Mouse (Mus musculus) embryo, embryonic 9.5 days (tissue): ENCODE data around the gene Slc27a2.
"Not testable (repeated sequence)": the region's sequence is repeated elsewhere in the genome, so short reads cannot be mapped to it uniquely, and the experiment has no call there.

Experiments used
- DNase-seq: peaks from one replicate; pipeline ENCODE4 v3.0.0-alpha.2; 2017; ENCODE audit errors: extremely low spot score

Slc27a2 gene

DNA sequence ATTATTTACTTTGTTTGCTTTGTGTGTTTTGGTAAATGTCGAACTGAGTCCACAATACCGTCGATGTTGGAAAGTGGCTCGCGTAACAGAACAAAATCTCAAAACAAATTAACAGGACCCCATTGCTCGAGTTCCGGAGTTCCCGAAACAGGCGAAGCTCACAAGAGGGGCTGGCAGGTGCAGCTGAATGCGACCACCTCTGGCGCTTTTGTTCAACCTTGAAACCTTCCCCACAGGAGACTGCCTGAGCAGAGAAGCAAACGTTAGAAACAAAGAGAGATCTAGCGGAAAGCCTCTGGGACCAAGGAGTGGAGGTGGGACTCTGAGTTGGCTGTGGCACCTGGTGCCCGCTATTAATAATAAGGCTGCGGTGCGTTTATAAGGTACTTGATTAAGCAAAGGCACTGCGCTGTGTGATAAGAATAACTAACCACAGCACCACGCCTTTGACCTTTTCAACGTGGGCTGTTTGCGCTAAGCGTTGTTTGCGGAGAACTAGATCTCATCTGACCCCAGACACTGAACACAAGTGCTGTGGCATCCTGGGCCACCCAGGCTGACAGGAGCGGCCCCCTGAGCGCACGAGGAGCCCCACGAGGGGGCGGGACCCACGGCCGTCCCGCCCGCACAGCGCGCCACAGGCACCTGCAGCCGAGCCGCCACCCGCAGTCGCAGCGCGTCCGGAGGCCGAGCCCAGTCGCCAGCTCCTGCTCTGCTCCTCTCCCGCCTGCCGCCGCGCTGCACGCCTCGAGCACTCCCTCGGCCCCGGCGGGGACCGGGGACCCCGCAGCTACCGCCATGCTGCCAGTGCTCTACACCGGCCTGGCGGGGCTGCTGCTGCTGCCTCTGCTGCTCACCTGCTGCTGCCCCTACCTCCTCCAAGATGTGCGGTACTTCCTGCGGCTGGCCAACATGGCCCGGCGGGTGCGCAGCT is at the start of gene Slc27a2:
Gene Slc27a2 (plus strand): TSS at position 51 of the 934 bp plus-strand sequence.
- DNase-seq = peak; percentile 66

DNA sequence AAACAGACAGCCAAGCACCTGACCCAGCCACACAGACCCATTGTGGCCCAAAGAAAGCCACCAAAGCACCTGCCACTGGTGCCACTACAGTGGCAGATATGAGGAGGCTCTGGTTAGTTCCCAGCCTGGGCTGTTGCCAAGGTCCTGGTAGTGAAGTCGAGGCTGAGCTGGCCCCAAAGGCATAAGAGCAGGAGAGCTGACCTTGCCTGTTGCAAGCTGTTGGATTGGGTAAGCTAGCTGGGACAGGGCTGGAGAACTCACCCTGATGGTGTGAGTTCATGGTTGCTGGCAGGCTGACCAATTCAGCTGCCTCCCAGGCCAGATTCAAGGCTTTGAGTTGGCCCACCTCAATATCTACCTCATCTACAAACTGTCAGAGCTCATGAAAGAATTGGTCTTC is 47.1 kb upstream of the Slc27a2 start:
- no peak for DNase-seq

DNA sequence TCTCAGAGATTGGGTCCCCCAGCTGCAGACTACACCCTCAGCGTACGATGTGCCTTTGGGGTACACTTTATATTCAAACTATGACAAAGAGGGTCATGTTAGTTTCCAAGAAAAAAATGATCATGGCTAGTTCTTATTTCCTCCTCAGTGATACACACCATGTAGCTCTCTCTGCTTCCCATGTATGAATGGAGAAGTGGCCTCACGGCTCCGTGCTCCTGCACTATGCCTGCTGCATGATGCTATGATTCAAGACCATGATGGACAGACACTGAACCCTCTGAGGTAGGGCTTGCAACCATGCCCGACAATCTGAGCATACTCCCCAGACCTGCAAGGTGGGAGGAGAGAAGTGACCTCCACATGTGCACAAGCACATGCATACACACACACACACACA is 44.7 kb upstream of the Slc27a2 start:
- no peak for DNase-seq

DNA sequence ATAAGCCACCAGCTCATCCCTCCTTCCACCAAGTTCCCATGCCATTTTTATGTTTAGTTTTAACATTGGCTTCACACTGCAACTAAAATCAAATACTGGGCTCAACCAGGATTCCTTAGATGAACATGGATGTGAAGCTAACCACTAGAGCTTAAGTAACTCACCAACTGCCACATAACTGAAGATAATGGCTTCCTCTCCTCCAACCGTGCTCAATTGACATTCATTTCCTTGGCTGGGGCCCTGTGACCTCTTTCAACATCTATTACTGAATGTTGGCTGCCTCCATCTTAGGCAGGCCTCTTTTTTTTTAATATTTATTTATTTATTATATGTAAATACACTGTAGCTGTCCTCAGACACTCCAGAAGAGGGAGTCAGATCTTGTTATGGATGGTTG is 44.0 kb upstream of the Slc27a2 start:
- no peak for DNase-seq

DNA sequence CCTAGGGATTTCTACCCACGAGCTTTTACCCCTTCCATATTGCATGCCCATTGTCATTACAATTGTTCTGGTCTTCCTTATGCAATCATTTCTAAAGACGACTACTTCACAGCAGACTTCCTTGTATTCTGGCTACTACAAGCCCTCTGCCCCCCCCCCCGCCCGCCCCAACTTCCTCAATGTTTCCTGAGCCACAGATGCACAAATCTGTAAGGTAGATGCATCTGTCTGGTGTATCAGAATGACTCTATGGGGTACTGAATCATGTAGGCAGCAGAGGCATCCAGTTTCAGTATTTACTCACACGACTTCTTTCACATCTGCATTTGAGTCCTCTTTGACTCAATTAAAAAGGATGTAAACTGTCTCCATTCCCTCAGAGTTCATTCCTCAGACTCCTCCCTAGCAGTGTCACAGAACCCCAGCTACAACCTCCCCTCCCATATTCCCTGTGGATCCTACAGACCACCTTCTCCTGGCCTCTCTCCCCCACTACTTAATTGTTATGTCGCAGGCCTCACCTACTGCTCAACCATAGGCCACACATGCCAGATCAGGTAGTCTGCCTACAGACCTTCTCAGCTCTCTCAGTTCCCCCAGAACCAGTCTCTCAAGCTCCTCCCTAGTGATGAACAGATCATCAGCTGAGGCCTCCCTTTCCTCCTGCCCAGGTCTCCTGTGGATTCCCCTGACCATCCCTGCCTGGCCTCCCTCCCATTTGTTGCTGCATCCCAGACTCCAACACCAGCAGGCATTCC is 37.0 kb upstream of the Slc27a2 start:
- no peak for DNase-seq

GRCm38 (mm10) chr2:126519872-126520581 is 32.2 kb upstream of the Slc27a2 start:
- no peak for DNase-seq

DNA sequence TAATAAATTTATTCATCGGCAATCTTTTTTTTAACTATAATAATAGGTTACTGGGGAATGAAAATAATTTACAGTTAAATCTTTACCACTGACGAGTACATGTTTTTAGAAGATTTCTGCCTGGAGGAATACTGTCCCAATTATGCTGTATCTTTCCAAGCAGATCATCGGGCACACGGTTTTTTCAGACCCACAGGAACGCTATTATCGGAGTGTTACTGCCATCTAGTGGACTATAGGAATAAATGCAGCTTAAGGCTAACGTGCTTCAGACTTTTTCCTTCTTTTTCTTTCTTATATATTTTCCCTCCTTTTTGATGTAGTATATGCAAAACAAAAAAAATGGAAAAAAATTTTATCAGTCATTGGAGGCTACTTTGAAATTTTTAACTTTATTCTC is 31.4 kb upstream of the Slc27a2 start:
- DNase-seq = peak; percentile 35

DNA sequence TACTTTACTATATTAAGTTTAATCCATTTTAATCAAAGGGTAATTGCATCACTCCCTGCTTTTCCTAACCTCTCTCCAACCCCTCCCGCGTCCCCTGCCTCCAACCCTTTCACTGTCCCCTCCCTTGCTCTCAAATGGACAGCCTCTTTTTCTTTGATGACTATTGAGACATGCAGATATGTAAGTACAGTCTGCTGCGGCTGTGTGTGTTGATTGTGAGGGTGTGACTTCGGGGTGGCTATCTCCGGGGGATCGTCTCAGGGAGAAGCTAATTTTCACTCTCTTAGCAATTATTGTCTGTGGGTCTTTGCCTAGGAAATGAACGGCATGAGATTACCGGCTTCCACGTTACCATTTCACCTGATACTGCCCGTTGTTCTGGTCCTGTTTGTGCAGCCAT is 30.7 kb upstream of the Slc27a2 start:
- DNase-seq = no peak

- no peak for DNase-seq
Measured at GRCm38 (mm10) chr2:126522056-126522455, 30.2 kb upstream of the Slc27a2 start.

DNA sequence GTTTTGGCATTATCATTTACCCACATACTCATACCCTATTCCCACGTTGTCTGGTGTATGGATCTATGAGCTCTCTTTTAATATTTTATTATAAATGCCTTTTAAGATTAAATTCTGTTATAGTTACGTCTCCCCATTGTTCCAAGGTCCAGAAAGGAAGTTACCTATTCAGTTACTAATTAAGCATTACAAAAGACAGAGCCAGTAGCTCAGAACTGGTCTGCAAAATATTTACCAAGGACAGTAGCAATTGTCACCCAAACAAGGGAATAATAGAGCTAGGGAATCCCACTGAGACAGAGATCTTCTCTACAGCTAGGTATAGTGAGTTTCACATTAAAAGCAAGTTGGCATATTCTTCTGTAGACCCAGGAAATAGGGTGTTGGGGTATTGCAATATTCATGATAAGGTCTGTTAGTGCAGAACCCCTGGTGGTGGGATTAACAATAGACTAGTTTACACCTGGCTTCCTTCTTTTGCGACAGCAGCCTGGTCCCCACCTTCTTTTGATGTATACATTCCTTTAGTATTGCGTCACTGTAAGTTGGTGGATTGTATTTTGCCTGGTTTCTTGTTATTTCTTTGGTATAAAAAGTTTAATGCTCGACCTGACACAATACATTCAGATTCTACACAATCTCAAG is 29.0 kb upstream of the Slc27a2 start:
- not testable (repeated sequence) for DNase-seq

GRCm38 (mm10) chr2:126524271-126524670 is 27.9 kb upstream of the Slc27a2 start:
- DNase-seq = no peak

GRCm38 (mm10) chr2:126527461-126527860 is 24.7 kb upstream of the Slc27a2 start:
- no peak for DNase-seq

DNA sequence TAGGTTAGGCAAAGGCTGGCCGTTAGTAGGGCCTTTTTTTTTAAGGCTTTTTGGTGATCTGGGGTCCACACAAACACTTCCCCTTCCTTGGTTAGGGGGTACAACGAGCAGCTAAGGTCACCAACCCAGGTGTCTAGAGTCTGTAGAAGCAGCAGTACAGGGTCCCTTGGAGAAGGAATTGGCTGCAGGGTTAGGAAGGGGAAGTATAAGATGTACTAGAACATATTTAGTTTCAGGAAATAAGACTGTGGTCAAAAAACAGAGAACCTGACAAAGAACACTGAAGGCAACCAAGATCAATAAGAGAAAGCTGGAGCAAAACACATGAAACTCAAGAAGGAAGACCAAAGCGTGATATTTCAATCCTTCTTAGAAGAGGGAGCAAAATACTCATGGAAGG is 21.6 kb upstream of the Slc27a2 start:
- no peak for DNase-seq

DNA sequence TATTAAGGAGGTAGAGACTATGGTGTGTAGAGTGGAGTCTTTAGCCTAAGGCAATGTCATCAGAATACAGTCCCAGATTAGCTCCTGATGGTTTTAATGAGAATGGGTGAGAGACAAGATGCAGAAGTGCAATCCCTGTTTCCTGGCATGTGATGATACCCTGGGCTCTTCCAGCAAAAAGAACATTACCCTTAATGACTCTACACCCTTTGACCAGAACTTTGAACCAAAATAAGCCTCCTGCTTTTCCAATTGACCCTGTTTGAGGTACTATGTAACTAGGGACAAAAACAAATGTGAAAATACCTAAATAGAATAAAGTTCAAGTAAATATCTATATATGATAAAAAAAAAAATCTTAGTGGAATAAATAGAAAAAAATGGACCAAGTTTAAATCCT is 14.6 kb upstream of the Slc27a2 start:
- DNase-seq = no peak

DNA sequence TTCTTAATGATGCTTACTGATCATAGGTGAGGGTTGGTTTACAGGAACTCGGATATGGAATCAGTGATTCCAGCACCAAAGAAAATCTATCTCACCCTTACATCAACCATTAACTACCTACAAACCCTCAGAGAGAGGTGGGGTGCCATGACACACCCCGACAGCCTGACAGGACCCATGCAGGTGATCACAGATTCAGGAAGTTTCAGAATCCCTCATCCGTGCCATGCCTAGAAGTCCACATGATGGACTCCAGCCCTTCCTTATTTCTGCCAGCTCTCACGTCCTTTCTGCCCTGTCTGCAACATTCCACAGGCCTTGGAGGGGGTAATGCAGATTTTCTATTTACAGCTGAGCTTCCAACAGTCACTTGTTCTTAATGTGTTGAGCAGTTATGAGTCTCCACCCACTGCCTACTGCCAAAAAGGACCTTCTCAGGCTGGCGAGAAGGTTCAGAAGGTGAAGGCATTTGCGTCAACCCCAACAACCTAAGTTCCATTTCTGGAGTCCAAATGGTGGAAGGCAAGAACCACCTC is 11.7 kb upstream of the Slc27a2 start:
- no peak for DNase-seq

GRCm38 (mm10) chr2:126542211-126542610 is 10.0 kb upstream of the Slc27a2 start:
- DNase-seq = no peak

- no peak for DNase-seq
Measured at GRCm38 (mm10) chr2:126545297-126545696, 6.9 kb upstream of the Slc27a2 start.

- DNase-seq = no peak
Measured at GRCm38 (mm10) chr2:126546392-126546791, 5.8 kb upstream of the Slc27a2 start.

GRCm38 (mm10) chr2:126549681-126550080 is 2.5 kb upstream of the Slc27a2 start:
- no peak for DNase-seq

- no peak for DNase-seq
Measured at GRCm38 (mm10) chr2:126551244-126551890, 840 bp upstream of the Slc27a2 start.

- DNase-seq = peak; percentile 6
Measured at GRCm38 (mm10) chr2:126551896-126552295, 311 bp upstream of the Slc27a2 start.
